Mouse (Mus musculus) midbrain, embryonic 14.5 days (tissue): ENCODE data around the gene Tex52. TPM values are rescaled to one million over a fixed set of nuclear protein-coding genes. Genes with fewer than 3 reads are reported as not detected.

Experiments
- ATAC-seq: fragments of 200-750 bp; cut with Nextera tagmentation; 2 replicates; pipeline ENCODE4 v1.8.0; 2017; ENCODE audit warnings: moderate number of reproducible peaks, moderate library complexity; ENCODE audit not compliant: low FRiP score, low TSS enrichment
- DNase-seq: peaks from one replicate; pipeline ENCODE4 v3.0.0-alpha.2; 2015
- H3K27ac ChIP-seq: fragments of 300-500 bp; sonication (generic); replicated peaks from 2 replicates; pipeline ENCODE4 v1.5.1; 2014; ENCODE audit warnings: mild to moderate bottlenecking, low read depth, low read length, moderate library complexity
- H3K27me3 ChIP-seq: fragments of 300-500 bp; sonication (generic); 2 replicates; pipeline ENCODE4 v1.6.1; 2014; ENCODE audit warnings: low read length, control low read depth, mixed read lengths; ENCODE audit not compliant: control insufficient read depth, insufficient read depth
- H3K36me3 ChIP-seq: fragments of 300-500 bp; sonication (generic); 2 replicates; pipeline ENCODE4 v1.6.1; 2014; ENCODE audit warnings: low read length, control low read depth; ENCODE audit not compliant: control insufficient read depth, insufficient read depth
- H3K4me1 ChIP-seq: fragments of 300-500 bp; sonication (generic); 2 replicates; pipeline ENCODE4 v1.6.1; 2014; ENCODE audit warnings: mild to moderate bottlenecking, antibody characterized with exemption, low read length, control low read depth; ENCODE audit not compliant: control insufficient read depth, insufficient read depth
- H3K4me2 ChIP-seq: fragments of 300-500 bp; sonication (generic); 2 replicates; pipeline ENCODE4 v1.6.1; 2014; ENCODE audit warnings: mild to moderate bottlenecking, low read length, moderate library complexity
- H3K4me3 ChIP-seq: fragments of 300-500 bp; sonication (generic); replicated peaks from 2 replicates; pipeline ENCODE4 v1.5.1; 2014; ENCODE audit warnings: low read depth, low read length
- H3K9ac ChIP-seq: fragments of 300-500 bp; sonication (generic); replicated peaks from 2 replicates; pipeline ENCODE4 v1.6.1; 2014; ENCODE audit warnings: mild to moderate bottlenecking, low read length, moderate library complexity
- H3K9me3 ChIP-seq: fragments of 300-500 bp; sonication (generic); 2 replicates; pipeline ENCODE4 v1.6.1; 2016; ENCODE audit warnings: low read length, control low read depth, mixed read lengths; ENCODE audit not compliant: control insufficient read depth
- WGBS: fragments of 180-500 bp; shearing (Covaris S2); extraction: QIAGEN DNeasy Blood & Tissue Kit; methylation state at CpG from one replicate; pipeline ENCODE4 v1.1.7; 2014; 5-methylcytosine and 5-hydroxymethylcytosine counted together
- polyA plus RNA-seq: library from polyadenylated mRNA; unstranded; fragments of >200 nt; fragmentation: Nextera tagmentation; extraction: Ambion mirVana; gene quantifications from 2 replicates; pipeline ENCODE4 v1.2.1, GENCODE M21; 2014

Gene Tex52
- polyA plus RNA-seq, result 0.59 and 1.0 TPM in 2 replicates

DNA sequence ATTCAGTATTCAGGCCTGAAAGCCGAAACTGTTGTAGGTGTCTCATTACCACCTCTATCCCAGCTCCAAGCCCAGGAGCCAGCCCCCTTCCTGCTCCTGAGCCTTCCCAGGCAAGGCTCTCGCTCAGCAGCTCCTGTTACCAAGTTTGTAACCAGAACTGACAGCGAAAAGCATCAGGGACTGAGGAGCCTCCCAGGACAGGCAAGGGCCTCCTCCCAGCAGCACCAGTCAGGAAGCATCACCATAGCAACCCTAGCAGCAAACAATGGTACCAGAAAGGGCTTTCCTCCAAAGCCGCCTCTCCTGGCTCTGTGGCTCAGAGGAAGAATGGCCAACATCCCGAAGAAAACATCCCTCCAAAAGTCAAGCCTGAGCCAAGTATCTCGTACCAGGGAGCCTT lies at the start of gene Tex52, which contains the start of gene Gm44596:
Tex52 (plus strand) TSS at position 265 of the 400 bp plus-strand sequence.
Gm44596 (plus strand) TSS at position 312 of the 400 bp plus-strand sequence.
- peaks cover 10% of the 10 kb centered on the region for H3K36me3 ChIP-seq
- peaks cover 8% of the 10 kb centered on the region for H3K4me1 ChIP-seq
- H3K27me3 ChIP-seq, result no peaks in the 10 kb centered on the region
- DNase-seq (peak; percentile 67), ATAC-seq (peak; percentile 67; the same call in 1 of the 2 replicates)
- 5% methylated on average over 6 of the region's 6 CpGs for WGBS
- no peak within 1 kb of the TSS for H3K9ac ChIP-seq
- no peak within 1 kb of the TSS for H3K4me2 ChIP-seq
- no peaks in the 10 kb centered on the region for H3K9me3 ChIP-seq
- H3K27ac ChIP-seq, result peak within 1 kb of the TSS; percentile 60
- H3K4me3 ChIP-seq, result no peak within 1 kb of the TSS

DNA sequence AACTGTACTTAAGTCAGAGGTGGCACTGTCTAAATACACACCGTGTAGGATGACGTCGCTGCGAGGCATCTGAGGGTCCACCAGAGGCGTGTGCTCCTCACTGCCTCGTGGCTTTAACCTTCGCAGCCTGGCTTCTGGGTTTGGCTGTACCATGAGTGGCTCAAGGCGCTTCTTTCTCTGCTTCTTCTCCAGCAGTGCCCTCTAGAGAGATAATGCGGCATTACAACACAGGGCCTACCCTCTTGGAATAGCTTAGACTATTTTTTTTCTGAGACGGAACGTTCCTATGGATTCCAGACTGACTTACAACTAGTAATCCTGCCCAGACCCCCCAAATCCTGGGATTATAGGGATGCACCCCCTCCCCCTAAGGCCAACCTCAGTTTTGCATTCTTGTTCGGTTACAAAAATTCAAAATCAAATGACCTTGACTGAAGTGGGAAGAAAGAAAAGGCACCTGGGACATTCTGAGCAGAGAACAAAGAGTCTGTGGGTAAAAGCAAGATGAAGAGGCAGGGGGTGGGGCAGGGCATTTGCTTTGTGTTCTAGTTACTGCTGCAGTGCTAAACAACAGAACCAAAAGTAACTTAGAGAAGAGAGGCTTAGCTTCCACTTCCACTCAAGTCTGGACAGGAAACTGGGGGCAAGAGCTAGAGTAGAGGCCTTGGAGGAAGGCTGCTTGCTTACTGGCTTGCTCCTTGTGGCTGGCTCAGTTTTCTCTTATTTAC lies 40.7 kb upstream of the Tex52 start:
- peak; percentile 80; the same call in 1 of the 2 replicates for ATAC-seq
- Histone ChIP-seq H3K27ac (no peak overlapping the region), H3K4me3 (no peak overlapping the region), H3K9me3 (peaks cover 11% of the 10 kb centered on the region; the same call in 1 of the 2 replicates), H3K4me2 (no peak overlapping the region), H3K27me3 (no peaks in the 10 kb centered on the region), H3K4me1 (no peaks in the 10 kb centered on the region), H3K36me3 (peaks cover 38% of the 10 kb centered on the region), H3K9ac (0 out of 2 replicates have a peak overlapping the region, but pooled peaks have one; percentile 7)
- 19% methylated on average over 12 of the region's 12 CpGs for WGBS
- DNase-seq, result peak; percentile 87

DNA sequence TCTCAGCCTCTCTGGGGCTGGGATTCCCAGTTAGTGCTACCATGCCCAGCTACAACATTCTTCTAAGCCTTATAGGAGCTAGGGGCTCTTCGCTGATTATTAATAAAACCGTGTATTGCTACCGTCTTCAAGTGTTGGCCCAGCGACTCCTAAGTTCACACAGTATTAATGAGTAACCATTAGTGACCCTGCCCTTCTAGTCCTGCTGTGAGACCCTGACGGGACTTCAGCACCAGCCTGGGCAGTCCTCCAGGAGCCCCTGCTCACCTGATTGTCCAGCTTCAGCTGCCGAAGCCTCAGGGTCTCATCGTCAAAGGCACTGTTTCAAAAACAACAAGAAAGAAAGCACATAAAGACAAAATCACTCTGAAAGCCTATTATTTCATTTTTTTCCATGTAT lies 37.8 kb upstream of the Tex52 start:
- DNase-seq (no peak), ATAC-seq (no peak)
- Histone ChIP-seq H3K9ac (no peak overlapping the region), H3K4me2 (no peak overlapping the region), H3K9me3 (no peaks in the 10 kb centered on the region), H3K36me3 (peaks cover 30% of the 10 kb centered on the region), H3K4me1 (no peaks in the 10 kb centered on the region), H3K27ac (no peak overlapping the region), H3K27me3 (no peaks in the 10 kb centered on the region), H3K4me3 (no peak overlapping the region)
- 88% methylated on average over 7 of the region's 7 CpGs for WGBS

DNA sequence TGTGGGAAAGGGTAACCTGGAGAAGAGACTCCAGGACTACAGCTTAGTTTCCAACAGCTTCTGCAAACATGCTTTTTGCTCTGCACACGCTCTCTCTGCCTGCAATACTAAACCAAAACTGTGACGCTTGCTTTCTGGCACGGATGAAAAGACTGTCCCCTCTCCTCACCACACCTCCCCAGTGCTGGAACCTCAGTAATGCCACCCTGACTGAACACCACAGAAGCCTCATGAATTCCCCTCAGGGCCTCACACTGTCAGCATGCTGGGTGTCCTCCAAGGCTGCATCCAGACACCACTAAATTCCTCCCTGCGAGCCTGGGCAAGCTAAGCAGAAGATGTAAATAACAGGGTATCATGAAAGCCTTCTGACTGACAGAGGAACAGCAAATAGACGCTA lies 36.4 kb upstream of the Tex52 start:
- Histone ChIP-seq H3K4me1 (no peaks in the 10 kb centered on the region), H3K4me2 (no peak overlapping the region), H3K27me3 (no peaks in the 10 kb centered on the region), H3K9me3 (no peaks in the 10 kb centered on the region), H3K4me3 (no peak overlapping the region), H3K27ac (no peak overlapping the region), H3K9ac (no peak overlapping the region), H3K36me3 (peaks cover 23% of the 10 kb centered on the region)
- 51% methylated on average over 5 of the region's 5 CpGs for WGBS
- ATAC-seq, result no peak
- peak; percentile 27 for DNase-seq

DNA sequence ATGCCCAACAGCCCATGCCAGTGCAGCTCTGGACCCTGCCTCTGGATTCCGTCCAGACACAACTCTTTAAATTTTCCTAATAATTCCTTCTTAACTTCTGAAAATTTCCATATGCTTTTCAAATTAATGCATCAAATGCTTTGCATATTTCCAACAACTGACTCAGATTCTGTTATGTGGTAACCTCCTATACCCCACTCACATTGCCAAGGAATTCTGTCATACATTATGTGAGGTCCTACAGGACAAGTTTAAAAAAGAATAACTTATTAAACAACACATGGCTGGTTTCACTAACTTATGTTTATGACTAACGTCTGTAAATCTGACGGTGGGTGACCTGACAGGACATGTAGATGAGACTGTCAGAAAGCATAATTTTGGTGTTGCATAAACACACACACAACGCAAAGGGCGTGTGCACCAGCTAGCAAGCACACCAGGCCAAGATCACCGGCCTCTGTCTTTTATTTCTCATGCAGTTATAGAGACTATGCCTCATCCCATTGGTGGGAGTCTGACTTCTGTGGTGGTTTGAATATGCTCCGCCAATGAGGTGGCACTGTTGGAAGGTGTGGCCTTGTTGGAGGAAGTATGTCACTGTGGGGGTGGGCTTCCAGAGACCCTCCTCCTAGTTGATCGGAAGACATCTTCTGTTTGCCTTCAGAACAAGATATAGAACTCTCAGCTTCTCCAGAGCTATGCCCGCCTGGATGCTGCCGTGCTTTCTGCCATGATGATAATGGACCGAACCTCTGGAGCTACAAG lies 33.1 kb upstream of the Tex52 start:
- Histone ChIP-seq H3K4me3 (no peak overlapping the region), H3K27me3 (no peaks in the 10 kb centered on the region), H3K9ac (no peak overlapping the region), H3K9me3 (no peaks in the 10 kb centered on the region), H3K4me1 (no peaks in the 10 kb centered on the region), H3K27ac (no peak overlapping the region), H3K4me2 (no peak overlapping the region), H3K36me3 (peaks cover 13% of the 10 kb centered on the region)
- DNase-seq (no peak), ATAC-seq (no peak)
- 96% methylated on average over 11 of the region's 11 CpGs for WGBS

DNA sequence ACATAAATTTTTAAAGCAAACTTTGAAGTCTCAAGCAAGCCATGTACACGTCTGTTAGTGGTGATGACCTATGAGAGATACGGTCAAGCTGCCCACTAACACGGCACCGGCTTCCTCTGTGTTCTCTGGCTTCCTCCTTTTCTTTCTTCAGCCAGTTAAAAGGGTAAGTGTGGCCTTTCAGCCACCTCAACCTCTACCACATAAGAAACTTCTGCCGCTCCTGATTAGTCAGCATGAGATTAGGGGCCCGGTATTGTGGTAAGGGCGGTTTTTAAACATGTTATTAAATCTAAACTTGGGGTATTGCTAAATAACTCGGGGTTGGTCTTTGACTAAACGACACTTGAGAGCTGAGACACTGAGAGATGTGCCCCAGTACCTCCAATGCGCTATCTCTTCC lies 29.6 kb upstream of the Tex52 start:
- DNase-seq, result no peak
- 94% methylated on average over 10 of the region's 10 CpGs for WGBS
- H3K36me3 ChIP-seq, result peaks cover 17% of the 10 kb centered on the region

DNA sequence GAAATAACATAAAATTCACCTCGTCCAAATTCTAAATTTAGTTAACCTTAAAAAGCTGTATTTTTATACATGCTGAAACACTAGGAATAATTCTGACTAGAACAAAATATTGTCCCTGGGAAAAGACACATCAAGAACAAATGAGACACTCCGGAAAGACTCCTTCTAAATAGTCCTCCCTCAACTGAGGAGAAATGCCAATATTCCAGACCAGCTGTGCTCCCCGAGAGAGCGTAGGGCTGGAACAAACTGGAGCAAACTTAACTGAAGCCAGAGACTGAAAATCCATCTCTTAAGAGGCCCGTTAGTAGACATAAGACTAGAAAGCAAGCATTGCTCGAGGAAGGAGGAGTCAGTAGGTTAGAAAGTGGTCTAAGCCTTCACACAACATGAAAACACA lies 28.5 kb upstream of the Tex52 start:
- H3K27me3 ChIP-seq, result no peaks in the 10 kb centered on the region
- H3K9ac ChIP-seq, result no peak overlapping the region
- no peak overlapping the region for H3K27ac ChIP-seq
- no peak overlapping the region for H3K4me3 ChIP-seq
- H3K36me3 ChIP-seq, result peaks cover 18% of the 10 kb centered on the region; the same call in 1 of the 2 replicates
- no peaks in the 10 kb centered on the region for H3K9me3 ChIP-seq
- no peak overlapping the region for H3K4me2 ChIP-seq
- ATAC-seq (no peak), DNase-seq (no peak)
- WGBS, result 95% methylated on average over 6 of the region's 6 CpGs
- no peaks in the 10 kb centered on the region for H3K4me1 ChIP-seq

More for the DNA sequence above, 29.6 kb upstream of the Tex52 start:
- Histone ChIP-seq H3K4me3 (no peak overlapping the region), H3K27me3 (no peaks in the 10 kb centered on the region), H3K9me3 (no peaks in the 10 kb centered on the region), H3K4me2 (no peak overlapping the region), H3K27ac (no peak overlapping the region), H3K9ac (no peak overlapping the region), H3K4me1 (no peaks in the 10 kb centered on the region)
- ATAC-seq, result no peak

DNA sequence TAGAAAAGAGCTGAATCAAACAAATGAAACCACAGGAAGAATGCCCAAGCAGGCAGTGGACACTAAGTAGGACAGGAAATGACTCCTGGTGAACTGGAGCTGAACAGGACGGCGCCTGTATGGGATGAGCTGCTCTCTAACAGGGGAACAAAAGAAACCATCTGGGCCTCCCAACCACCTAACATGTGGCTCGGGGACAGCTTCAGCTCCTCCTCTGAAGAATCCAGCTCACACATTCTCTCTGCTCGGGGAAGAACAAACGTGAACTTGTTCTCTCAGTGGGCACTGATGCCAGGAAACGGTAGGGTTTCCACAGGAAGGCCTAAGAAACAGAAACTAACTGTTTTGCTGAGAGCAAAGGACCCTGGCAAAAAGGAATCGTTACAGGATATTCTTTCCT lies 25.5 kb upstream of the Tex52 start:
- 42% methylated on average over 7 of the region's 7 CpGs for WGBS

More for the DNA sequence above, 25.5 kb upstream of the Tex52 start:
- no peak for ATAC-seq
- H3K4me2 ChIP-seq, result no peak overlapping the region
- H3K4me3 ChIP-seq, result no peak overlapping the region
- peaks cover 8% of the 10 kb centered on the region; the same call in 1 of the 2 replicates for H3K36me3 ChIP-seq
- no peaks in the 10 kb centered on the region for H3K9me3 ChIP-seq
- no peaks in the 10 kb centered on the region for H3K27me3 ChIP-seq
- peaks cover 9% of the 10 kb centered on the region for H3K4me1 ChIP-seq
- DNase-seq, result no peak
- H3K9ac ChIP-seq, result no peak overlapping the region
- no peak overlapping the region for H3K27ac ChIP-seq
